Mouse (Mus musculus) heart, adult 2 months (tissue): ENCODE data around the gene Tmem53.

ENCODE experiments used
- CTCF ChIP-seq: fragments of 200-600 bp; IDR thresholded peaks from 2 replicates; pipeline ENCODE4 v1.8.1; 2022; ENCODE audit warnings: antibody characterized with exemption, mild to moderate bottlenecking, moderate library complexity
- EP300 ChIP-seq: fragments of 200-500 bp; IDR thresholded peaks from 2 replicates; pipeline ENCODE4 v1.6.1; 2011; ENCODE audit warnings: low read depth, low read length, control low read depth; ENCODE audit not compliant: insufficient read depth
- POLR2A ChIP-seq: fragments of 200-500 bp; IDR thresholded peaks from 2 replicates; pipeline ENCODE4 v1.6.1; 2011; ENCODE audit warnings: mild to moderate bottlenecking, low read depth, low read length, control low read depth; ENCODE audit not compliant: insufficient read depth

GRCm38 (mm10) chr4:117270278-117270677 is 18.5 kb downstream of the Tmem53 start:
- TF ChIP-seq POLR2A (no peak), CTCF (peak; percentile 89), EP300 (peak; percentile 74; the same call in 1 of the 2 replicates)
